Mouse (Mus musculus) G1E (cell line): ENCODE data around the gene Fut1. TPM values are rescaled to one million over a fixed set of nuclear protein-coding genes. Genes with fewer than 3 reads are reported as not detected.
A peak's percentile ranks its signal among the peaks of the same experiment; 100 is the strongest.

ENCODE experiments used
- ATAC-seq: 2 replicates; pipeline ENCODE4 v1.8.0; 2016; ENCODE audit warnings: mild to moderate bottlenecking; ENCODE audit not compliant: insufficient number of reproducible peaks, poor library complexity, low FRiP score, severe bottlenecking; ENCODE audit errors: extremely low read depth
- DNase-seq: peaks from one replicate; pipeline ENCODE4 v3.0.0; 2012; ENCODE audit warnings: low spot score
- H3K27me3 ChIP-seq: 2 replicates; pipeline ENCODE4 v1.6.1; 2012; ENCODE audit warnings: mild to moderate bottlenecking, low read length, inconsistent platforms; ENCODE audit not compliant: insufficient read depth
- H3K36me3 ChIP-seq: replicated peaks from 2 replicates; pipeline ENCODE3; 2012; ENCODE audit warnings: mild to moderate bottlenecking, inconsistent platforms
- H3K4me1 ChIP-seq: 2 replicates; pipeline ENCODE4 v1.6.1; 2012; ENCODE audit warnings: low read depth, low read length, inconsistent platforms, mixed read lengths; ENCODE audit not compliant: insufficient read depth
- H3K4me3 ChIP-seq: 2 replicates; pipeline ENCODE4 v1.5.1; 2012; ENCODE audit warnings: low read depth, mild to moderate bottlenecking, inconsistent platforms, low read length, moderate library complexity, mixed read lengths
- H3K9me3 ChIP-seq: replicated peaks from 2 replicates; pipeline ENCODE4 v1.6.1; 2012; ENCODE audit warnings: inconsistent platforms
- CTCF ChIP-seq: IDR thresholded peaks from 2 replicates; pipeline ENCODE4 v1.5.1; 2012; ENCODE audit warnings: low read depth, low read length, inconsistent platforms, mixed read lengths
- GATA1 ChIP-seq: IDR thresholded peaks from 2 replicates; pipeline ENCODE4 v1.6.1; 2012; ENCODE audit warnings: borderline replicate concordance, low read length, inconsistent platforms, mixed read lengths
- GATA2 ChIP-seq: IDR thresholded peaks from 2 replicates; pipeline ENCODE4 v1.6.1; 2012; ENCODE audit warnings: low read depth, low read length, inconsistent platforms, borderline replicate concordance
- POLR2AphosphoS5 ChIP-seq: IDR thresholded peaks from 2 replicates; pipeline ENCODE4 v1.6.1; 2012; ENCODE audit warnings: low read depth, low read length, inconsistent platforms; ENCODE audit not compliant: insufficient replicate concordance
- TAL1 ChIP-seq: conservative IDR thresholded peaks from 2 replicates; pipeline ENCODE4 v1.6.1; 2012; ENCODE audit warnings: low read depth, low read length, inconsistent platforms, mixed read lengths
- polyA plus RNA-seq: library from polyadenylated mRNA; stranded (reverse); fragments of >175 nt; gene quantifications from 2 replicates; pipeline ENCODE4 v1.2.3, GENCODE M21; 2012
- total RNA-seq, 2 experiments: library from RNA; stranded (forward) in 1 of 2; stranded (reverse) in 1 of 2; fragments of 200-1000 nt in 1 of 2; fragments of >200 nt in 1 of 2; fragmentation: Nextera tagmentation in 1 of 2; gene quantifications; 2 replicates each; pipeline ENCODE4 v1.2.3; 2014 to 2017

Fut1 gene
- total and polyA plus RNA-seq, 3 experiments, result 0.16 TPM; not detected in 2

DNA sequence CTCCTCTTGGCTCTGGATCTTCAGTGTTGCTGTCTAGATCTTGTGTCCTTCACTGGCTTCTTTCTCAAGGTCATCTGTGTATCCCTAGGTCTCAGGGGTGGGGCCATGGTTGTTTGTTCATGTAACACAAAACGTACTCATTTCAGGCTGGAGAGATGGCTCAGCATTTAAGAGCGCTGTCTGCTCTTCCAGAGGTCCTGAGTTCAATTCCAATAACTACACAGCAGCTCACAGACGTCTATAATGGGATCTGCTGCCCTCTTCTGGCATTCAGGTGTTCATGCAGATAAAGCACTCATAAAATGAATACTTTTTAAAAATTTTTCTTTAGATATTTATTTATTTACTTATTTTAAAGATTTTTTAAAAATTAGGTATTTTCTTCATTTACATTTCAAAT, 26.2 kb upstream of the Fut1 start:
- TF ChIP-seq CTCF (no peak), GATA2 (no peak)
- Histone ChIP-seq H3K4me3 (no peak overlapping the region), H3K9me3 (no peaks in the 10 kb centered on the region), H3K27me3 (peaks cover 9% of the 10 kb centered on the region), H3K4me1 (peaks cover 35% of the 10 kb centered on the region), H3K36me3 (peaks cover 50% of the 10 kb centered on the region)
- ATAC-seq, result no peak
- no peak for DNase-seq

DNA sequence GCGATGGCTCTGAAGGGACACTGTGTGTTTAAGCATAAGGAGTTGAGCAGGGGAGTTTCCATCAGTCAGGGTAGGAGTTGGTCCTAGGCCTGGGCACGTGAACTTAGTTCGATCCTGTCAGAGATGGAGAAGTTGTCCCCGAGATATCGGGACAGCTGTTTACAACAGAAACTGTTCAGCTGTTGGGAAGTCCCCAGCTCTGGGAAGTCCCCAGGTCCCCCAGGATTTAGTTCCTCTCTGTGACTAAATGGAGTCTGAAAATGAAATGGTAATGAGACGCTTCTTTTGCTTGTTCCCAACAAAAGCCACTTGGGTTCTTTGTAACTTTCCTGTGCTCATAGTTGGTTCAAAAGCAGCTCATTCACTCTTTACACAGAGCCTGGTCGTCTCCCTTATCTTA, 25.2 kb upstream of the Fut1 start:
- H3K4me3 ChIP-seq, result no peak overlapping the region
- peaks cover 40% of the 10 kb centered on the region for H3K36me3 ChIP-seq
- no peak for DNase-seq
- peaks cover 44% of the 10 kb centered on the region for H3K4me1 ChIP-seq
- TF ChIP-seq GATA1, result no peak
- TF ChIP-seq GATA2, result no peak
- no peak for TF ChIP-seq TAL1
- TF ChIP-seq POLR2AphosphoS5, result no peak
- no peak for TF ChIP-seq CTCF
- ATAC-seq, result no peak
- peaks cover 17% of the 10 kb centered on the region for H3K27me3 ChIP-seq
- no peaks in the 10 kb centered on the region for H3K9me3 ChIP-seq

DNA sequence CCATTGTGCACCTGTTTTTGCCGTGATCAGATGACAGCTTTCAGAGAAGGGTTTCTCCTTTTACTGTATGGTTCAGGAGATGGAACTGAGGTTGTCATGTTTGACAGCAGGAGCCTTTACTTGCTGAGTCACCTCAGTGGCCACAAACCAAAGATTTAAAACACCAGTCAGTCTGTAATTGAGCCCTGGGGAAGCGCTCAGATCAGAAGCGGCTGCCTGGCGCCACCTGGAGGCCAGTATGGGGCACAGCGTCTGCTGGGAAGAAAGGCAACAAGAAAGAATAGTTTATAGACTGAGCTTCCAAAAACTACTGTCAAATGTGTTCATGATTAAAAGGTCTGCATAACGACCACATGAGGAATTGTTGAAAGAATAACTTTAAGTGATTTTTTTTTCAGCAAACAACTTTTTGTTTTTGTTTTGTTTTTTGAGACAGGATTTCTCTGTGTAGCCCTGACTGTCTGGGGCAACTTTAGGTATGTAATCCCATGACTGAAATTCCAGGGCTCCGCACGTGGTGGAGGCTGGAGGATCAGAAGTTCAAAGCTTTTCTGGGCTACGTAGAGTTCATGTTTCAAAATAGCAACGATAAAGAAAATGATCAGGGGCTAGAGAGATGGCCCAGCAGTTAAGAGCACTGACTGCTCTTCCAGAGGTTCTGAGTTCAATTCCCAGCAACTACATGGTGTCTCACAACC, 23.8 kb upstream of the Fut1 start:
- Histone ChIP-seq H3K36me3 (peaks cover 26% of the 10 kb centered on the region), H3K4me3 (no peak overlapping the region), H3K4me1 (peaks cover 46% of the 10 kb centered on the region), H3K9me3 (no peaks in the 10 kb centered on the region), H3K27me3 (peaks cover 26% of the 10 kb centered on the region)
- DNase-seq, result peak; percentile 62
- no peak; the same call in 1 of the 2 replicates for ATAC-seq
- no peak for TF ChIP-seq GATA2
- TF ChIP-seq CTCF, result peak; percentile 92
- TF ChIP-seq GATA1, result no peak

DNA sequence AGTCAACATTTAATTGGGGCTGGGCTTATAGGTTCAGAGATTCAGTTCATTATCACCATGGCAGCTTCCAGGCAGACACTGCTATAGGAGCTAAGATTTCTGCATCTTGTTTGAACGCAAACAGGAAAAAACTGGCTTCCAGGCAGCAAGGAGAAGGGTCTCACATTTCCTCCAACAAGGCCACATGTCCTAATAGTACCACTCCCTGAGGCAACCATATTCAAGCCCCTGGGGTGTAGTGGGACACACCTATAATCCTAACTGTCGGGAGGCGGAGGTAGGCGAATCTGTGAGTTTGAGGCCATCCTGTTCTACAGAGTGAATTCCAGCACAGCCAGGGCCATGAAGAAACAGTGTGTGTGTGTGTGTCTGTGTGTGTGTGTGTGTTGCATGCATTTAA, 21.9 kb upstream of the Fut1 start:
- Histone ChIP-seq H3K36me3 (peaks cover 8% of the 10 kb centered on the region), H3K27me3 (peaks cover 26% of the 10 kb centered on the region), H3K4me3 (no peak overlapping the region), H3K9me3 (no peaks in the 10 kb centered on the region), H3K4me1 (peaks cover 38% of the 10 kb centered on the region)
- TF ChIP-seq GATA2 (no peak), GATA1 (no peak), CTCF (no peak)
- ATAC-seq (no peak), DNase-seq (no peak)

DNA sequence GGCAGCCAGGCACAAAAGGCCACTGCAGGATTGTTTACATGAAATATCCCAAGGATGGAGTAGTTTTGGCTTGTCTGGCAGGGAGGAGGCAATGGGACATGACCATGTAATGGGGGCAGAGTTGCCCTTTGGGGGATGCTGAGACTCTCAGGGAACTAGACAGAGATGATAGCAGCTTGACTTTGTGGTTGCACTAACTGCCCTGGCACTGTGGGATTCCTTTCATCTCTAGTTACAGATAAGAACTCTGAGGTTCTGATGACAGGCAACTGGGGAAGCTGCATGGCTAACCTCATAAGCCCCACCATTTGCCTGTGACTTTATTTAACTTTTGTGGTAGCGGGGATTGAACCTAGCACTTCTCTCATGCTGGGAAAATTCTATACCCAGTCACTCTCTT, 21.0 kb upstream of the Fut1 start:
- ATAC-seq (no peak), DNase-seq (no peak)
- Histone ChIP-seq H3K4me3 (no peak overlapping the region), H3K27me3 (peaks cover 29% of the 10 kb centered on the region), H3K36me3 (no peaks in the 10 kb centered on the region), H3K4me1 (peaks cover 40% of the 10 kb centered on the region), H3K9me3 (no peaks in the 10 kb centered on the region)
- no peak for TF ChIP-seq POLR2AphosphoS5
- no peak for TF ChIP-seq TAL1
- no peak for TF ChIP-seq GATA1
- no peak for TF ChIP-seq GATA2
- no peak for TF ChIP-seq CTCF

DNA sequence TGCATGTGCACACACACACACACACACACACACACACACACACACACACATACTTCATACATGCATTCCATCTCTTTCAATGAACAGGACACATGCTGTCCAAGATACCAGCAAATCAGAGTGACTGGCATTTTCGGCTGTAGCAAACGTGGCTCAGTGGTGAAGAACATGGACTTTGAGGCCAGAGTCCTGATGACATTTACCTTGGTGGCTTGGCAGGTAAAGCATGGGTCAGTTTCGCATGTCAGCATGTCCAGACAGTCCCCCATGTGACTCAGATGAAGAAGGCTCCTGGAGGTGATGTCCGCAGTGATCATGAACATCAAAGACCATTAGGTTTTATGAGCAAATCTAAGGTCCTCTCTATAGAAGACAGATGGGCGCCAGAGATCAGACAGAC, 20.1 kb upstream of the Fut1 start:
- no peak for DNase-seq
- H3K4me3 ChIP-seq, result no peak overlapping the region
- H3K9me3 ChIP-seq, result no peaks in the 10 kb centered on the region
- H3K27me3 ChIP-seq, result peaks cover 29% of the 10 kb centered on the region
- no peaks in the 10 kb centered on the region for H3K36me3 ChIP-seq
- no peak for ATAC-seq
- H3K4me1 ChIP-seq, result peaks cover 34% of the 10 kb centered on the region
- TF ChIP-seq CTCF (no peak), GATA1 (no peak)

DNA sequence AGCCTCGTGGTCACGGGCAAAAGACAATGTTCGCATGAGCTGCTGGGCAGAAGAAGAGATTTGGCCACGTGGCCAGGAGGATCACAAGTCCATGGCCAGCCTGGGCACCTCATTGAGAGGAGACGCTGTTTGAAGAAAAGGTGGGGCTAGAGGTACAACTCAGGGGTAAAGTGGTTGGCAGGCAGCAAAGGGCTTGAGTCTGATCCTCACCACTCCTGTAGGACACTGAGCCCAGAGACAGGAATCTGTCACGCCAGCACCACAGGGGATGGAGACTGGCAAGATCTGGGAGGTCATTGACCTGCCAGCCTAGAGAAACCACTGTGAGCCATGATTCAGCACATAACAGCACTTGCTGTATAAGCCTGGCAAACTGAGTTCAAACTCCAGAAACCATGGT, 19.6 kb upstream of the Fut1 start:
- H3K4me1 ChIP-seq, result peaks cover 31% of the 10 kb centered on the region
- H3K9me3 ChIP-seq, result no peaks in the 10 kb centered on the region
- TF ChIP-seq GATA2 (no peak), TAL1 (no peak), CTCF (no peak), GATA1 (no peak), POLR2AphosphoS5 (no peak)
- ATAC-seq (no peak), DNase-seq (no peak)
- no peaks in the 10 kb centered on the region for H3K36me3 ChIP-seq
- H3K27me3 ChIP-seq, result peaks cover 29% of the 10 kb centered on the region
- H3K4me3 ChIP-seq, result no peak overlapping the region
